Mouse (Mus musculus) megakaryocyte, embryonic 14.5 days (primary cell): ENCODE data around the gene Dennd5b.

ENCODE experiments used
- FLI1 ChIP-seq: IDR thresholded peaks from 2 replicates; pipeline ENCODE4 v1.6.1; 2012; ENCODE audit warnings: low read length, inconsistent platforms, mixed read lengths
- GATA1 ChIP-seq: IDR thresholded peaks from 3 replicates; pipeline ENCODE4 v1.6.1; 2012; ENCODE audit warnings: mixed read lengths, low read length, inconsistent platforms, borderline replicate concordance

DNA sequence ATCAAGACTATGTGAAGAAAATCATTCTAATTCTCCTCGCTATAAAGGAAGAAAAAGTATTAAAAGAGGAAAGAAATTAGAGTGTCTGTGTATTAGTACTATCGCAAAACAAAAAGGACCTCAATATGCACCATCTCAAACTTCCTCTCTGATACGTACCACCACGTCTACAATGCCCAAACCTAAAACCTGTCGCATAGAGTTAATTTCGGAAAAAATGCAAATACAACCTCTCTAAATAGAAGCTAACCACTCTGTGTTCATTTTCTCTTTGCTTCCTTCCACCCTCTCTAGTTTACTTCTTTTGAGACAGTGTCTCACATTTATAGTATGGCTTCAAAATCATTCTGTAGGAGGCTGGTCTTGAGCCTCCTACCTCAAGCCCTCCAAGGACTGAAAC is 9.1 kb downstream of the Dennd5b start:
- TF ChIP-seq GATA1 (no peak), FLI1 (no peak)
